Mouse (Mus musculus): ENCODE results near the gene Phactr3.

Phactr3 gene

DNA sequence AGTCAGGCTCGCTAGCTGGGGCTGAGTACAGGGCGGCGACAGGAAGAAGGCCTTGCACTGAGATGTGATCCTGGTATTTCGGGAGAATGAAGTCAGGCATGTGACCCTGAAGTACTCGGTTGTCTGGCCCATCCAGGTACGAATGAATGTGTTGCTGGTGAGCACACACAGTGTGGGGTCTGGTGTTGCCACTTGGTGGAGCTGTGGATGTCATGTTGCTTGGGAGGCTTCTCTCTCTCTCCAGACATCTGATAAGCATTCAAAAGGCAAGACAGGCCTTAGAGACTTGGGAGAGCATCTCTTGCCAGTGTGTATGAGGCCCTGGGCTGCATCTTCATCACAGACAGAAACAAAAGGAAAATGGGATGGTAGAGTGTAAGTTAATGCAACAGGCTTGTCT lies 77.3 kb downstream of the Phactr3 start:
- DNase-seq, result no peak

DNA sequence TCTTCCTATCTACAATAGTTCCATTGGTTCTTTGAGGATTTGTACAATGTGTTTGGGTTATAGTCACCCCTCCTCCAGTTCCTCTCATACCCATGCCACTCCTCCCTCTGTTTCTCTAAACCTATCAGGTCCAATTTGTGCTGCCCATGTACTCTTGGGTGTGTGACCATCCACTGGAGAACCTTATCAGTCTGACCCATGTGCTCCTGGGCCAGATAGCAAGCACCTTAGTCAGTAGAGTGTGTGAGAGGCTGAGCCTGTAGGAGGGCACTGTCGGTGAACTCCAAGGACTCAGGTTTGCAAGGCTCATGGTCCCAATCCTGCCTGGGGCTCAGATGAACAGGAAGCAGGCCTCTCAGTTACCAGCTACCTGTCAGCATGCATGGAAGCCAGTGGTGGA lies 78.8 kb downstream of the Phactr3 start:
- DNase-seq, result no peak

DNA sequence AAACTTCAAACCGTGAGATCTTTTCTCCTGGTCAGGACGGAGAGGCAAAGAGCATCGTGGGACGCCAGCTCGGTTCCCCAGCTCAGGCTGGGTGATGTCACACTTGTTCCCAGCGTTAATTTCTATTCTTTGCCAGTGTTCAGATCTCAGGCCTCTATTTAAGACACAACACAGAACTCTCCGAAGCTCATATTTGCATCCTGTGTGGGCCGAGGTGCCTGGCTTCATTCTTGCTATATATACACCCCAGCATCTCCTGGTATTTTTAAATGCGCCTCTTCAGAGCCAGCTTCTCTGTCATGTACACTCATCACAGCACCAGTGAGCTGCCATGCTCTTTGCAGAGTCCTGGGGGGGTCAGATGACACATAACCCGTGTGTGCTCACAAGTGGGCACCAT lies 85.7 kb downstream of the Phactr3 start:
- no peak for DNase-seq

DNA sequence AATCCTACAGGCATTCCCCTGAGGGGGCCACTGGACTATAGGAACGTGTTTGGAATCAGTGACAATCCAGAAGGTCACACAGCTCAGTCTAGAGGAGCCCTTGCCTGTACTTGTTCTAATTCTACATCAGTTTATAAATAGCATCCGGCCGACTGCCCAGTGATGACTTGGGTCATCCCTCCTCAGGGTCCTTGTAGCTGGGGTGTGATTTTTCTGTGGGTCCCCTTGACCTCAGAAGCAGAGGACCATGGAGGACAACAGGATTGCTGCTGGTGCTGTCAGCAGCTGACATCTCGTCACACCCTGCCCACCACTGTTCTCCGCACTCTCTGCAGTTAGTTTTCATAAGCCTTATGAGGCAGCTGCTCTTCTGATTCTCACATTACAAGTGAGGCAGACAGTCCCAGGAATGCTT lies 89.4 kb downstream of the Phactr3 start:
- DNase-seq, result no peak

DNA sequence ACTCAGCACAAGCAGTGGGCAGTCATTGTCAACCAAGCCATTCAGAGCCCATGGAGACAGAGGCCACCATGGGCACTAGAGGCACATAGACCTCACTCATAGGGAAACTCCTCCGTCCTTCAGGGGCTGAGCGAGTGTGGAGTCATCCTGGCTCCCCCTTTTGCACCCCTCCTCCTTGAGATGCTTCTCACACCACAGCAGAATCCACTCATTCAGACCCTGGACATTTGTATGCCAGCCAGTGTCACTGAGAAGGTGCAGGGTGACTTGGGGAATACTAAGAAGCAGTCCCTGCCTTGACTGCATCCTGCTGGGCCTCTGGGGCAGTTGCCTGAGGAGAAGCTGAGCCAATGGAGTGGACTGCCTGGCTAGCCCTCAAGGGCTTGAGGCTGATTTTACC lies 95.1 kb downstream of the Phactr3 start:
- DNase-seq, result no peak

DNA sequence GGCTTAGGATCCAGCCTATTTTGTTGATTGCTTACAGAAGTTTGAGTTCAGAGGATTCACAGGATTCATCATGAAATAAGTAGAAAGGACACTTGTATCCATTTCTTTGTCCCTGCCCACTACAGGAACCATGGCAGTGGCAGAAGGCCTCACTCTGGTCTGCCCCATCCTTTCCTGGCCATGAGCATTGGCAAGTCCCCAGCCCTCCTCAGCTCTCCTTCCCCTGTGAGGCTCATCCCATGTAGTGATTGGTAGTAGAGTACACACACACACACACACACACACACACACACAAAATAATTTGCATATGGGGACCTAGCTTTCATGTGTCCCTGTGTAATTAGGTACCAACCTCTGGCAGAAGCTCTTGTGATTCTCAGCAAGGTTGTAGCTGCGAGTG lies 95.8 kb downstream of the Phactr3 start:
- no peak for DNase-seq

DNA sequence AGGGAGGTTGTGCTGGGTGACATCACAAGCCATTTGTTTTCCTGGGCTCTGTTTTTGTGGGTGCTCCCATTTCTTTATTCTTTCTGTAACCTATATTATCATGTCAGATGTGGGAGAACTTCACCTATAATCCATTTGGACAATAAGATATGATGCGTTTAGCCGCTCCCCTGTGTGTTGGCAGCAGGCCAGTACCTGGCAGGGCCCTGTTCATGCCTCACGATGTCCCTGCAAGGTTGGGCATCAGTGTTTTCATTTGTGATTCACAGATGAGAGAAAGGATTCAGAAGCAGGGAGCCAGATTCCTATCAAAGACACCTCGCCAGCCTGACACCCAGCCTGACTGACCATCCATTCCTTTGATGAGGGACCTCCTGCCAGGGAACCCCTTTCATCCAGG lies 99.7 kb downstream of the Phactr3 start:
- DNase-seq, result no peak

DNA sequence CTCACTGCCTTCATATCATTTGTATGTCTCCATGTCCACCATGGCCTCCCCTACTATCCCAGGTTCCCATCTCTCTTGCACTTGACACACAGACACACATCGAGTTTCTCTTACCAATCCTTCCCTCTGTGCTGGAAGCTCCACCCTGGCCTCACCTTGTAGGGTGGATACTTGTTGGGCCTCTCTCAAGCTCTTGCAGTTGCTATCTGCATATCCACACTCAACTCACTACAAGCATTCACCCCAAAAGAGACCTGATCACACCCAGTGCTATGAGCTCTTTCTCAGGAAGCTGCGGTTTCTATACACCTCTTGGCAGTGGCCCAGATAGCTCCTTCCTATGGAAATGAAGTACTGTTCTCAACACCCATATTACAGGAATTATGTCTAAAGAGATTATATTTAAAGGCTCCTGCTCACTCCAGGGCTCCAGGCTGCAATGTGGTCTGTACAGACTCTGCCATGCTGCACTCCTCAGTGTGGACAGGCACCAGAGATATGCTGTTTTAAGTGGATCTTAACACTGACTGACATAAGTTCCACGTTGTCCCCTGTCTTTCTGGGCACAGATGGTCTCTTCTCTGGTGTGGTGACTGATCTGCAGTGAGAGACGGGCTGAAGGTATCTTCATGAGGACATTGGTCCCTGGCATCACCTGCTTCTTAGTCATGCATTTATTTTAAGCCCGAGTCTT lies 100.8 kb downstream of the Phactr3 start:
- no peak for DNase-seq

DNA sequence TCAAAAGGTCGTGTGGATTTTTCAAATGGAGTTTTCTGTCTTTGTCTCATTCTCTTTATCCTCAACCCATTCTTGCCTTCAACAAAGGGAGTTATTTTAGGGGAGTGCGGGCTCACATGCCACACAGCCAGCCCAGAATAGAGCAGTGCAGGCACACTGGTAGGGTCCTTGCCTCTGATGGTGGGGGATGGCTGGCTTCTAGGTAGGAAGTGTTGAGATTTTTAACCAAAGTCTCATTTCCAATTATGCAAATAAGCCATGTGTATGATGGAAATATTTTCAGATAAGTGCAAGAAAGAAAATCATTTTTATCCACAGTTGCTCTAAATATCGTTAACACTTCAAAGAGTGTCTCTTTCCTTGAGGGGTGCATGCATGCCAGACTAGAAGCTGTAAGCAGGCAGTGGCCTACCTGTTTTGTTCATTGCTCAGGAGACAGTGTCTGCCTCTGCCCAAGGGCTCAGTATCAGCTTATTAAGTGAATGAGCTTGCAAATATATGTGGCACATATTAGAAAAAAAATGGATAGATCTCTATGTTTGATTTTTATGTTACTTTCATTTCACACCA lies 101.5 kb downstream of the Phactr3 start:
- no peak for DNase-seq

DNA sequence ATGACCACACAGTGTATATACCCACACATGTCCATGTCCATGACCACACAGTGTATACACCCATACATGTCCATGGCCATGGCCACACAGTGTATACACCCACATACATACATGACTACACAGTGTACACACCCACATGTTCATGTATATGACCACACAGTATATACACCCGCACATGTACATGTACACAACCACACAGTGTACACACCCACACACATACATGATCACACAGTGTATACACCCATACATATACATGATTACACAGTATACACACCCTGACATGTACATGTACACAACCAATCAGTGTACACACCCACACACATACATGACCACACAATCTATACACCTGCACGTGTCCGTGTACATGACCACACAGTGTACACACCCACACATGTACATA lies 102.2 kb downstream of the Phactr3 start:
- DNase-seq, result no peak

DNA sequence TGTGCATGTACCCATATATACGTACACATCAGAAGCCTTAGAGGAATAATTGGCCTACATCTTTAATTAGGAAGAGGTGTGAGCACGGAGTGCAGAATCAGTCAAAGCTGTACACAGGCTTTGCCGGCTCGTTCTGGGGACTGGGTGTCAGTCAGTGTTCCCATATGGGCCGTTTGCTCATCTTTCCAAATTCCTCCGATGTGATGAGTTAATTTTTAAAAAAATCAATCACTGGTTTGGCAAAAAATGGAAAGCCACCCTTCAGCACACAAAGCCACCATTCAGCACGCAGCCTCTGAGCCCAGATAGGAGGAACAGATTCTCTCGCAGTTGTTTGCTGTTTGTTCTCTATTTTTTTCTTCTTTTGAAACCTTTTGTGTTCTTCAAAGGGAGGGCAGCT lies 110.5 kb downstream of the Phactr3 start:
- no peak for DNase-seq

DNA sequence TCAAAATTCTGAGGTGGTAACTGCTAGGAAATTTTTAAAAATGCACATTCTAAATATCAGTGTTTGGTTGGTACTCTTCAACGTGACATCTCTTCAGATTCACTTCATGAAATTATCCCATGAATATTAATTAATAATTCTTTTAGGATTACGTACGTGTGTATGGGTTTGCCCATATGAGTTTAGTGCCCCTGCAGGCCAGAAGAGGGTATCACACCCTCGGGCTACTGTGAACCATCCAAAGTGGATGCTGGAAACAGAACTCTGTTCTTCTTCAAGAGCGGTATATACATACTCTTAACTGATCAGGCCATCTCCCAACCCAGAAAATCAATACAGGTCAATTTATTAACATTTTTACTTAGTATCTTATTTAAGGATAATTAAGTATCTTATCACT lies 114.7 kb downstream of the Phactr3 start:
- no peak for DNase-seq

DNA sequence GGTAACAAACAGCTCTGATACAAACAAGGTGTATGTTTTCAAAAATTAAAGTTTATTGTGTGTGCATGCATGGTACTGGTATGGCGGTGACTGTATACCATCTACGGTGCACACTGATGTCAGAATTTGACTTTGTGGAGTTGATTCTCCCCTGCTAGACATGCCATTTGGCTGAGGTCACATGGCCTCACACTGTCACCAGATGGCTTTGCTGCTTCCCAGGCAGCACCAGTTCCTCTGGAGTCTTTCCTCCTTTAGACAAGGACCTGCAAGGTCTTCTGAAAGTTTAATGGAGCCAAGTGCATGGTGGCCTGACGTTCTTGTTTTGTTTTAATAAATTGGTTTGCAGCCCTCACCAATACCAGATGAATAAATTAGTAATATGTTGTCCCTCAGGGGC lies 118.3 kb downstream of the Phactr3 start:
- DNase-seq, result no peak

DNA sequence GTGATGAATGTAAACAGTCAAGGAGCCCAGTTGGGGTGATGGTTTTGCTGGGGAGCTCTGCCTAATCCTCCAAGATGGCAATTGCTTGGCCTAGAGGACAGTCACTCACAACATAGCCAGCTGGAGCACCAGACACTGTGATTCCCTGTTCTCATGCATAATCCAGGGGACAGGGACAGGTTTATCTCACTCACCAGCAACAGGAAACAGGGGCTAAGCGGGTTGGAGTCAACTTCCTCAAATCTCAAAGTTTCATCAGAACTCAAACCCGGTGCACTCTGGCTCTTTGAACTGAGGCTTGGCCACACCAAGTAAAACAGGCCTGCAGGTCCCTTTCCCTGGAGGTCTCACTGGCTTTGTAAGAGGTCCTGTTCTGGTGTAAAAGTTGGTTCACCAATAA lies 119.7 kb downstream of the Phactr3 start:
- DNase-seq, result no peak

DNA sequence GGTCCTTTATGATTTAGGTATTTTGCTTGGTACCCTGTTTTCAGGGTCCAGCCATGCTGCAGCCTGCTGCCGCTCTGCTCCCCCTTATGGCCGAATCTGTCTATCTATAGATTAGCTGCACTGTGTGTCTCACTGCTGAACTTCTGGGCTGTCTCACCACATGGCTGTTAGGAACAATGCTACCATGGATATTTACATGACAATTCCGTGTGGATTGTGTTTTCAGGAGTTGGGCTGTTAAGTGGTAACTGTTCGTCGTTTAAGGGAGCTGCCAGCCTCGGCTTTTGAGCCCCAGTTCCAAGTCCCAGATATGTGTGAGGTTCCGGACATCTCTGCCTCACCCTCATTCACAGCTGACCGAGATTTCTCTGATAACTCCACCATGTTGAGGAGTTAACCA lies 122.1 kb downstream of the Phactr3 start:
- no peak for DNase-seq

DNA sequence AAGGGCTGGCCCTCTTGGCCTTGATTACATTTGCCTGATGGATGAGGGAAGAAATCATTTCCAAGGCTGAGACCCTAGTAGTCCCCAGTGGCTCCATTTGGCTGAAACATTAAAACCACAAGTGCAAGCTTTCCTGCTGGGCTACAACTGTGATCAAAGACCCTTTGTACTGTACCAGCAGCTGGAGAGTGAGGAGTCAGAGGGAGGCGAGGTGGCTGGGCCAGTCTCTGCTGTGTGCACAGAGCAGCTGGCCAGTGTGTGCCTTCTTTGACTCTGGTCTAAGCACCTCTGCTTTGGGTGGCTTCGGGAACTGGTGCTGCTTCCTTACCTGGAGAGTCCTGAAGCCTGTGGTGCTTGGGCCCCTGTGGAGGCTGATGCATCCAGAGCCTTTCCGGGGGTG lies 122.6 kb downstream of the Phactr3 start:
- DNase-seq, result no peak

DNA sequence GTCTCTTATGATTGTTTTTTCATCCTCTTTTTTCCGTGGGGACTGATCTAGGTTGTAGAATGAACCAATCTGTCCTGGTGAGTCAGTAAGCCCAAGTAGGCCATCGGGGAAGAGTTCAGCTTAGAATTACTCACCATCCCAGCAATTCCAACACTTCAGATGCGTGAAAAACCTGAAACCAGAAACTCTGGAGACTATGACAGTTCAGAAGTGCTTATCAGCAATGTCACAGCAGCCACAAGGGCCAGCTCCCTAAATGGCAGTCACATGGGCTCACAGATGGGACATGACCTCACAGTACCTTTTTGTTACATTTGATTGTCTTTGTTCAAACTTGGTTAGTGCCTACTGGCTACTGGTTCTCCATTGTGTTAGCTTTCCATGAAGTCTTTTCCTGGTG lies 124.2 kb downstream of the Phactr3 start:
- no peak for DNase-seq

DNA sequence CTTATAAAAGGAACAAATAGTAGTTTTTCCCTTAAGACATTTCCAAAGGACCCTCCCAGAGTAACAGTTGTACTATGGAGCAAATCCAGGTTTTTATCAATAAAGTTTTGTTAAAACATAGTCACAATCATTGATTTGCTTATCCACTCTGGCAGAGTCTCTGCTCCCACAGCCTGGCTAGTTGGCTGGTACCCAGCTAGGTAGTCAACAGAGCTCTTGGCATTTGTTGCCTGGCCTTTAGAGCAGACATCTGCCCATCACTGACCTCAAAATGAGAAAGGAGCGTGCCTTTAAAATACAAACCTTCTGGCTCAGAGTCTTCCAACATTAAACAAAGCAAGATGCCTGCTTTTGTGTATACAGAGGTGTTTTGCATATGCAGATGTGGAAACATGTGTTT lies 126.1 kb downstream of the Phactr3 start:
- no peak for DNase-seq

DNA sequence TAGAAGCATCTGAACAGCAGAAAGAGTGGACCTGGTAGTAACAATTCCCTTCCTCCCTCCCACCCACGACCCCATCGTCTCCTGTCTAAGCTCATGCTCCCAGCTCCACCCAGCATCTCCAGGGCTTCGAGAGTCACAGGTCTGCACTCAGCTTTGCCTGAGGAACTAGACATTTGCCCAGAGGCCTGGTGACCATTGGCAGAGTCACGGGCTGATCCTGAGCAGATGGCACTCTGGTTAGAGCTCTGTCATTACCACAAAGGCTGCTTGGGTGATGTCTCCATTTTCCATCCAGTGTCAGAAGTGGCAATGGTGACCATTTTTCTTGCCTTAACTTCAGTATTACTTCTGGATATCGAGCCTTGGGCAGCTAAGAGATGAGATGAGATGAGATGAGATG lies 127.1 kb downstream of the Phactr3 start:
- no peak for DNase-seq

DNA sequence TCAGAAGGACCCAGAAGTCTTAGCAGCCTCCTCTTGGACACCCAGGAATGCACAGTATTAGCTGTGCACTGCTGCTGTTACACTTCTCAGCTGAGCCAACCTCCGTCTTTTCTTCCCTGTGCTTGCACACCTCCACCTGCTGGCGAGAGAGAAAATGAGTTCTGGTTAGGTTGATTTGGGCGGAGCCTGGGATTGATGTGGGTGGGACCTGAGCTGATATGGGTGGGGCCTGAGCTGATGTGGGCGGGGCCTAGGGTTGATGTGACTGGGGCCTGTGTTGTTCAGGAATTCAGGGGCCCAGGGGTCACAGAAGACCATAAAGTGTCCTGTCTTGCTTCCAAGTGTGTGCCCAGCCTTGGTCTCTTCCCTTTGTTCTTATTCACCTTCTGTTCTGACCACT lies 128.0 kb downstream of the Phactr3 start:
- no peak for DNase-seq

DNA sequence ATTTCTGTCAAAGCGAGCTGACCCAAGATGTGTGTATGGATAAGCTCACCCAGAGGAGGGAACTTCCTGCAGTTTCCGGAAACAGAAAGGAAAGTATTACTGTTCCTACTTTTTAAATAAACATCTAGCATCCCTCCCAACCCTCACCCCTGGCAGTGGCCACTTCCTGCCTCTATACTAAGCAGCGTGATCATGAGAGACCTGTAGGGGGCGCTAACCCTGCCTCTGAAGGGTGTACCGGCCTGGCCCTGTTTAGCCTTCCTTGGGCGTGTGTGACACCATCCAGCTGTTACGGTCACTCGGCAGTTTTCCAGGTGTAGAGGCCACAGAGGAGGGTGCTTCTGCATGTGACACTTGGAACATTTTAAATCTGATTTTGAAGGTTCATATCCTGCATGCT lies 128.5 kb downstream of the Phactr3 start:
- no peak for DNase-seq

DNA sequence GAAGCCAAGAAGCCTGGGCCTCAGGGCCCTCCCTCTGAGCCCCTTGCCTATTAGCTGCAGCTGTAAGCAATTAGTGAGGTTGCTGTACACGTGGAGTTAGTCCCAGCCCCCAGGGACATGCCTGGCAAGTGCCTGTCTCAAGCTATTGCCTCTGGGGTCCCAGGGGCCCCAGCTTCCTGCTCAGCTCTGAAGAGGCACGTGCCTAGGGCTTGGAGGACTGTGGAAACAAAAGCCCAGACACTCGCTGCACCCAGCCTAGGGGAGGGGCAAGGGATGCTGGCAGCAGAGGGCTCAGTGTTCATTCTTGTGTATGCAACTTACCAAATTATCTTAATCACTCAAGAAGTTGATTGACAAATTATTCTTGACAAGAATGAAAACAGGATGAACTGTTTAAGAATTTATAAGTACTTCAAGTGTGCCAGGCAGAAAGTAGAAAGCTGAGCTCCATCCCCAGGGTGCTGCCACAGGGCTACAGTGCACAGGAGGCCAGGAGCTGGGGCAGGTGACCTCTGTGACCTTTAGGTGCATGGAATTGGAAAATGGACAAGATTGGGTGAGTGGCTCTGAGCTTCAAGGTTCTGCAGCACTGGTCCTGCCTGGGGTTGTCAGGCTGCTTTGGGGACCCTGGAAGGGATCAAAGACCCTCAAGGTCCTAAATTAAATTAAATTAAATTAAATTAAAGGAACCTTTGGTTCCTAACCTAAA lies 138.5 kb downstream of the Phactr3 start:
- DNase-seq, result no peak

DNA sequence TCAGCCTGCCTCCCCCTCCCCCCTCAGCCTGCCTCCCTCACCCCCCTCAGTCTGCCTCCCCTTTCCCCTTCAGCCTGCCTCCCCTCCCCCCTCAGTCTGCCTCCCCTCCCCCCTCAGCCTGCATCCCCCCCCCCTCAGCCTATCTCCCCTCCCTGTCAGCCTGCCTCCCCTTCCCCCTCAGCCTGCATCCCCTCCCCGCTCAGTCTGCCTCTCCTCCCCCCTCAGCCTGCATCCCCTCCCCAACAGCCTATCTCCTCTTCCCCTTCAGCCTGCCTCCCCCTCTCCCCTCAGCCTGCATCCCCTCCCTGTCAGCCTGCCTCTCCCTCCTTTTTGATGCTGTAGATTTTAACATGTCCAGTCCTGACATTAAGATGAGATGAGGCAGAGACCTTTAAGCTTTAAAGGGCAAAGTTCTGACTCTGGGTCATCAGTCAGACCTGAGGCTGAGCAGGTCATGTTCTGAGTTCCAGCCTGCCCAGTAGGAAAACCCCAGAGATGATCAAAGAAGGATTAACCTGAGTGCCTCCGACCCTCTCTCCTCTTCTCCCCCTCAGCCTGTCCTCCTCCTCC lies 139.3 kb downstream of the Phactr3 start:
- no peak for DNase-seq

DNA sequence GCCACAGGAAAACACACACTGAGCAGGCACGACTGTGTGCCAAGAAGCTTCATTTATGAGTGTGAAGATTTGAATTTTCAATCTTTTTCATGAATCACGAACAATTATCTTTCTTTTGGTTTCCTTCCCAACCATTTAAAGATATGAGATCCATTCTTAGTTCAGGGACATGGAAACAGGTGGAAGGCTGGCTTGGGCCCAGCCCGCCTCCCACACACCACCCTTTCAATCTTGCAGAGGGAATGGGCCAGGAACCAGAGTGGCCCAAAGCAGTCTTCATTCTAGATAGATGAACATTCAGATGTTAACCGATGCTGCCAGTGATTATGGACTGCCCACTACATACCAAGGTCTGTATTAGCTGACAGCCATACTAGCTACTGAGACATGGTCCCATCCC lies 144.3 kb downstream of the Phactr3 start:
- DNase-seq, result no peak

All from kidney, adult 18-20 months (tissue).